Mouse (Mus musculus) megakaryocyte, adult 5-6 weeks (primary cell): Measurements from ENCODE around the gene Hoxb9. TPM values are rescaled to one million over a fixed set of nuclear protein-coding genes. Genes with fewer than 3 reads are reported as not detected.

Experiments
- ATAC-seq: 2 replicates; pipeline ENCODE4 v1.8.0; 2016; ENCODE audit warnings: mild to moderate bottlenecking, inconsistent platforms; ENCODE audit not compliant: poor library complexity, severe bottlenecking
- total RNA-seq, 2 experiments: library from RNA; stranded (forward) in 1 of 2; stranded (reverse) in 1 of 2; fragments of 153-499, 151-499 nt in 1 of 2; fragments of 221-1000, 200-1000 nt in 1 of 2; gene quantifications; 2 replicates each; pipeline versions ENCODE4 v1.2.3 to v1.2.4; 2015 to 2017

Gene Hoxb9
- total RNA-seq, 2 experiments from 2014 or later, result not detected

- no peak for ATAC-seq
These were observed 12.9 kb downstream of the Hoxb9 start for GRCm38 (mm10) chr11:96284041-96284749.

- ATAC-seq, result no peak
These were observed 13.8 kb downstream of the Hoxb9 start for GRCm38 (mm10) chr11:96284774-96285734.

DNA sequence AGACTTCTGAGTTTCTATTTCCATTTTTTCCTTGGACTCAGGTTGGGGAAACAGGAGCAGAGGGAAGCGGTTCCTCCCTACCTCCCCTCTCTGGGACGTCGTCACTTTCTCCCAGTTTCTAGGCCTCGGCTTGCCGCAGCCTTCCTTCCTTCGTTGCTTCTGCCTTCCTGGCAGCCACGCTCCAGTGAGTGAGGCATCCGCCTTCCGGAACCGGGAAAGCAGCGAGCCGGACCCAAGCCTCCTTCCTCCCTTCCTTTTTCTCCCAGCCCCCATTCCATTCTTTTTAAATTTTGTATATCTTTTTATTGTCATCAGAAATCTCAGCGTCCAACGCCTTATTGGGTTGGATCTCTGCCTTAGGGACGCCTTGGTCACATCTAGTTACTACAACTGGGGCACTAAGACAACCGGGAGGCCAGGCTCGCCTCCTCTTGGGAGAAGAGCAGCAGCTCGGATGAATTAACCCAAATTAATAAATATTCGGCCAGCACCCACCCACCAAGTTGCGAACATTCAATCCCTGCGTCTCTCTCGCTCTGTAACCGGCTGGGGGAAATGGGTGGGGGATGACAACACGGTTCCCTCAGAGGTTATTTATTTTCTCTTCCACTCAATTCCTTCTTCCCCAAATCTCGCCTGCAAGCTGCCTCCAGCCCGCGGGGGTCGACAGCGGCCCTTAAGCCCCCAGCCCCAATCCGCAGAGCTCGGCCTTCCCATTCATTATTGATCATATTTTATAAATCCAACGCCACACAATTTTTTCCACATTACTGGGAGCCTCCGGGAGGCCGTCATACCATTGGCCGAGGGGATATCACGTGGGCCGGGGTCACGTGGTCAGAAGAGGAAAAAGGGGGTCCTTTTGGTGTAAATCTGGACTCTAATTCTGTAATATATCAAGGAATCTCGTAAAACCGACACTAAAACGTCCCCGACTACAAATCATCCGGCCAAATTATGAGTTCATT is 14.8 kb downstream of the Hoxb9 start, which contains the start of gene Hoxb7:
TSS of gene Hoxb7 (plus strand) at position 853 of the 968 bp plus-strand sequence.
- no peak for ATAC-seq

DNA sequence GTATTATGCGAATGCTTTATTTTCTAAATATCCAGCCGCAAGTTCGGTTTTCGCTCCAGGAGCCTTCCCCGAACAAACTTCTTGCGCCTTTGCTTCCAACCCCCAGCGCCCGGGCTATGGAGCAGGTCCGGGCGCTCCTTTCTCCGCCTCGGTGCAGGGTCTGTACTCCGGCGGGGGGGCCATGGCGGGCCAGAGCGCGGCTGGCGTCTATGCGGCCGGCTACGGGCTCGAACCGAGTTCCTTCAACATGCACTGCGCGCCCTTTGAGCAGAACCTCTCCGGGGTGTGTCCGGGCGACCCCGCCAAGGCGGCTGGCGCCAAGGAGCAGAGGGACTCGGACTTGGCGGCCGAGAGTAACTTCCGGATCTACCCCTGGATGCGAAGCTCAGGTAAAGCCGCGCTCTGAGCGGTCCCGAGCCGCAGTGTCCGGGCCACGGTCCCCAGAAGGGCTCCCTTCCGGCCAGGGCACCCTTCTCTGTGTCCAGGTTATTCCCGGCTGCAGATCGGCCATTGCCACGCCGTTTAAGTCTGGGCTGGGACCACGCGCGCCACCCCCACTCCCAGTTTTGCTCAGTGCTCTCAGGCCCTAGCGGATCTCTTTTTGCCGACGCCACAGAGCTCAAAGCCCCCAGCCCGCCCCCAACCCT is 15.6 kb downstream of the Hoxb9 start:
- ATAC-seq, result no peak

- no peak for ATAC-seq
These were observed 16.2 kb downstream of the Hoxb9 start for GRCm38 (mm10) chr11:96287411-96287810.

DNA sequence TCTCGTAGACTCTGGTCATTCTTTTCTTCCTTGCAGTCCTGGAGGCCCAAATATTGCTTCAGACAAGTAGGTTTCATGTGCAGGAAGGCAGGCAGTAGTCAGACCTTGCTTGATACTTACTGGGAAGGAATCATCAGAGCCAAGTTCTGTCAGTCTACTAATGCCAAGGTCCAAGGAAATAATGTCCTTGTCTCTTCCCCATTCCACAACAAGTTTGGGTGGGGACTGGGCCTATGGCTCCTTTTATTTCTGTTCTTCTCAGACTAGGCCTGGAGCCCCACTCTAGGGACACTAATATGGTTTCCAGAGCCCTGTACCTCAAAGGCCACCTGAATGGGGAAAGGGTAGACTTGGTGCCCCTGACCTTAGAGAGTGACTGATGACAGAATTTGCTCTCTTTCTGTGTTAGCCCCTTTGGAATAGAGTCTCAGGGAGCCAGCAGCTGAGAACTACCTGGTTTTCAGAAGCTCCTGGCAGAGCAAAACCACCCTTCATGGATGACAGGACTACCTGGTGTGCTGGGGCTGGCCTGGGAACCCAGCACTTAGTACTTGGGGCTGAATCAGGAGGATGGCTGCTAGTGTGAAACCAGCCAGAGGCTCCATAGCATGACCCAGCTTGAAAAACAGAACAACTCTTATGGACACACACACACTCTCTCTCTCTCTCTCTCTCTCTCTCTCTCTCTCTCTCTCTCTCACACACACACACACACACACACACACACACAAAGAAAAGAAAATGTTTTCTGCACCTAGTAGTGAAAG is 17.4 kb downstream of the Hoxb9 start:
- no peak for ATAC-seq

- no peak for ATAC-seq
These were observed 18.0 kb downstream of the Hoxb9 start for GRCm38 (mm10) chr11:96289293-96289692.

GRCm38 (mm10) chr11:96289837-96290236 is 18.6 kb downstream of the Hoxb9 start:
- no peak for ATAC-seq

GRCm38 (mm10) chr11:96290705-96291355 is 19.6 kb downstream of the Hoxb9 start:
- ATAC-seq, result no peak

GRCm38 (mm10) chr11:96291681-96292564 is 20.7 kb downstream of the Hoxb9 start, which contains the start of gene Hoxb6:
Hoxb6 (plus strand) TSS chr11:96292476.
- ATAC-seq, result no peak

GRCm38 (mm10) chr11:96292565-96293301 is 21.5 kb downstream of the Hoxb9 start:
- no peak for ATAC-seq

DNA sequence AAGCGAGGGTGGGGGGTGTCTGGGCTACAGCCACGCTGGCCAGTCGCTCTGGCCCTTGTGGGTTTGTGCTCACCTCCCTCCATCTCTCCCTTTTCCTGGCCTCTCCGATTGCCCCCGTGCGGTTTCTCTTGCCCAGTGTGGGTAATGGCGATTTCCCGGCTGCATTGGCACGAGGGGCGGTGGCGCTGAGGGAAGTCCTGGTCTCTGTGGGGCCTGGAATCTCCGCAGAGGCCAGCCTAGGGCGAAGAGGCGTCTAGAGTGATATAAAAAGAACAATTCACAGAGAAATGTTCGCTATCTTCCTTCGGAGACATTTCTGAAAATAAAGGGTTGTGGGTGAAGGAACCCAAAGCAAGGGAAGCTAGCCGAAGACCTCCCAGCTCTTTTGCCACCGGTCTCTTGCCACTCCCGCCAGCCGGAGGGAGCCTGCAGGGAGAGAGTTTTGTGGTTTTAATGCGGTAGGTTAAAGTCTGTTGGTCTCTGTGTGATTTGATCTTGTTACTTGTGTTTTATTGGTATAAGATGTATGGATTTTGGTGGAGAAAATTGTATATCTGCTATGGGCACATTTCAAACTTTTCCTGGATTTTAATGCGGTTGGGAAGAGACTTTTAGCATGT is 22.2 kb downstream of the Hoxb9 start:
- no peak for ATAC-seq

DNA sequence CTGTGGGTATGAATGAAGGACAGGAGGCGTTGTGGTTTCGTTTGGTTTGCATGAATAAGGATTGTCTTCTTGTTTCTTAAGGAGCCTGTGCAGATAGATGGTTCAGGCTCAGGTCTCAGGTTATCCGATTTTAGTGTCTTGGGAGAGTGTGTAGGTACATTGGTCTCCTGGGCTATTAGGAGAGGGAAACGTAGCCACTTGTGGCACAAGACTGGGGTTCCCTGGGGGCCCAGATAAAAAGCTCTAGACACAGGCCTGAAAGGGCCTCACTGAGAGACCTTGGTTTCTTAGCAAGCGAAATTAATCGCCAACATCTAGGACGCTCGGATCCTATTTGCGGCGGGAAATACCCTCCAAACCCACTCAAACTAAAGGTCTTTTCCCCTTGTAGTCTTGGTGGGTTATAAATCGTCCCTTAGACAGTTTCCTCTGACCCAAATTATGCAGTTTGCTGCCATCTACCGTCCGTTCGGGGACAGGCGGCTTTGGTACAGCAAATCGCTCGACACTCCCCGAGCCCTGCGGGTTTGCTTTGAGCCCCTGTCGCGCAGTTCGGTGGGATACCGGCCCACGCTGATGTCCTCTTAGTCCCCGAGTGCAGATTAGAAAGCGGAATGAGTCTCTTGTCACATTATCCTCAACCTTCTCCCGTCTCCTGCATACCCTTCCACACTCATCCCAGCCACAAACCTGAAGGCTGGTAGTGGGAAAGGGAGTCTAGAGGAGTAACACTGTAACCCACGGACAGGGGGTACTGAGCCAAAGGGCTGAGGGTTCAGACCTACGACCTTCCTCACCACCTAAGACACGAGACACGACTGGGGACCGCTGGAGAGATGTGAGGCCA is 23.2 kb downstream of the Hoxb9 start:
- ATAC-seq, result peak; percentile 70

GRCm38 (mm10) chr11:96295092-96295835 is 24.0 kb downstream of the Hoxb9 start:
- ATAC-seq, result peak; percentile 18; the same call in 1 of the 2 replicates

DNA sequence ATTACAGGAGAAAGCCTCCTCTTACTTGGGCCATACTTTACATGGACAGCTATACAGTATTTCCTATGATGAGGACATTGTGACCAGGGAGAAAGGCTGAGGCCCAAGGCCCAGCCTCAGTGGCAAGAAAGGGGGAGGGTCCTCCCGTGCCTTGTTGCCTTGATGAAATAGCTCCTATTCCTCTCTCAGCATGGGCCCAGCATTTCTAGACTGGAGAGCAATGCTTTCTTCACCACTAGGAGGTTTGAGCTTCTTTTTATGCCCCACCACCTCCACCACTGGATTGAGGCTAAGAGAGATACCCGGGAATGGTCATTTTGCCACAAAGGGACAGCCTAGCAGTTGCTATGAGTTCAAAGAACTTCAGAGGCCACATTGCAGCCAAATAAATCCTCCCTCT is 25.7 kb downstream of the Hoxb9 start:
- no peak for ATAC-seq
